Mouse (Mus musculus) midbrain, embryonic 13.5 days (tissue): ENCODE measurements around the gene F7. TPM values are rescaled to one million over a fixed set of nuclear protein-coding genes. Genes with fewer than 3 reads are reported as not detected.

ENCODE experiments used
- ATAC-seq: fragments of 200-750 bp; cut with Nextera tagmentation; 2 replicates; pipeline ENCODE4 v1.8.0; 2017; ENCODE audit warnings: mild to moderate bottlenecking, moderate TSS enrichment, moderate library complexity
- H3K27ac ChIP-seq: fragments of 300-500 bp; sonication (generic); 2 replicates; pipeline ENCODE4 v1.5.1; 2015; ENCODE audit warnings: inconsistent platforms, mild to moderate bottlenecking, moderate library complexity
- H3K27me3 ChIP-seq: fragments of 300-500 bp; sonication (generic); 2 replicates; pipeline ENCODE4 v1.6.1; 2015; ENCODE audit warnings: mild to moderate bottlenecking, inconsistent platforms
- H3K36me3 ChIP-seq: fragments of 300-500 bp; sonication (generic); 2 replicates; pipeline ENCODE4 v1.6.1; 2015; ENCODE audit warnings: mild to moderate bottlenecking, inconsistent platforms
- H3K4me1 ChIP-seq: fragments of 300-500 bp; sonication (generic); replicated peaks from 2 replicates; pipeline ENCODE4 v1.6.1; 2015; ENCODE audit warnings: inconsistent platforms
- H3K4me2 ChIP-seq: fragments of 300-500 bp; sonication (generic); replicated peaks from 2 replicates; pipeline ENCODE4 v1.6.1; 2015; ENCODE audit warnings: moderate library complexity, mild to moderate bottlenecking, inconsistent platforms
- H3K4me3 ChIP-seq: fragments of 300-500 bp; sonication (generic); replicated peaks from 2 replicates; pipeline ENCODE4 v1.5.1; 2015; ENCODE audit warnings: mild to moderate bottlenecking, inconsistent platforms
- H3K9ac ChIP-seq: fragments of 300-500 bp; sonication (generic); replicated peaks from 2 replicates; pipeline ENCODE4 v1.6.1; 2015; ENCODE audit warnings: mild to moderate bottlenecking, inconsistent platforms
- H3K9me3 ChIP-seq: fragments of 300-500 bp; sonication (generic); 2 replicates; pipeline ENCODE4 v1.6.1; 2016; ENCODE audit warnings: mild to moderate bottlenecking, inconsistent platforms
- WGBS: fragments of 180-500 bp; shearing (Covaris S2); methylation state at CpG from one replicate; pipeline ENCODE4 v1.1.7; 2015; 5-methylcytosine and 5-hydroxymethylcytosine counted together
- polyA plus RNA-seq: library from polyadenylated mRNA; unstranded; fragments of >200 nt; fragmentation: Nextera tagmentation; extraction: Ambion mirVana; gene quantifications from 2 replicates; pipeline ENCODE4 v1.2.1, GENCODE M21; 2015

The F7 gene
- 0.17 TPM in 1 of 2 replicates, not detected in the other for polyA plus RNA-seq

GRCm38 (mm10) chr8:13025487-13026224 is at the start of gene F7:
F7 (plus strand) TSS chr8:13026034.
- no peak within 1 kb of the TSS for H3K9ac ChIP-seq
- no peak for ATAC-seq
- 75% methylated on average over 10 of the region's 10 CpGs for WGBS
- no peak within 1 kb of the TSS for H3K4me2 ChIP-seq
- no peaks in the 10 kb centered on the region for H3K27me3 ChIP-seq
- no peaks in the 10 kb centered on the region for H3K9me3 ChIP-seq
- peaks cover 13% of the 10 kb centered on the region for H3K36me3 ChIP-seq
- no peak within 1 kb of the TSS for H3K4me3 ChIP-seq
- no peak within 1 kb of the TSS for H3K27ac ChIP-seq
- H3K4me1 ChIP-seq: no peaks in the 10 kb centered on the region

GRCm38 (mm10) chr8:12976290-12976689 is 49.5 kb upstream of the F7 start:
- H3K4me3 ChIP-seq: no peak overlapping the region
- peaks cover 86% of the 10 kb centered on the region for H3K36me3 ChIP-seq
- WGBS: 85% methylated on average over 11 of the region's 11 CpGs
- no peak overlapping the region for H3K4me2 ChIP-seq
- no peaks in the 10 kb centered on the region for H3K9me3 ChIP-seq
- no peaks in the 10 kb centered on the region for H3K27me3 ChIP-seq
- no peak overlapping the region for H3K27ac ChIP-seq
- H3K9ac ChIP-seq: no peak overlapping the region
- peaks cover 7% of the 10 kb centered on the region for H3K4me1 ChIP-seq
- no peak for ATAC-seq

GRCm38 (mm10) chr8:12976723-12977122 is 49.1 kb upstream of the F7 start:
- no peak overlapping the region for H3K4me3 ChIP-seq
- H3K4me2 ChIP-seq: no peak overlapping the region
- H3K36me3 ChIP-seq: peaks cover 90% of the 10 kb centered on the region
- peaks cover 3% of the 10 kb centered on the region for H3K4me1 ChIP-seq
- no peak for ATAC-seq
- H3K9me3 ChIP-seq: no peaks in the 10 kb centered on the region; the same call in 1 of the 2 replicates
- WGBS: 73% methylated on average over 5 of the region's 5 CpGs
- no peaks in the 10 kb centered on the region for H3K27me3 ChIP-seq
- H3K27ac ChIP-seq: no peak overlapping the region
- H3K9ac ChIP-seq: no peak overlapping the region

GRCm38 (mm10) chr8:12977325-12977724 is 48.5 kb upstream of the F7 start:
- Histone ChIP-seq H3K9me3 (peaks cover 3% of the 10 kb centered on the region; the same call in 1 of the 2 replicates), H3K4me2 (no peak overlapping the region), H3K27ac (no peak overlapping the region), H3K9ac (no peak overlapping the region), H3K36me3 (peaks cover 95% of the 10 kb centered on the region), H3K4me1 (no peaks in the 10 kb centered on the region; the same call in 1 of the 2 replicates), H3K27me3 (no peaks in the 10 kb centered on the region), H3K4me3 (no peak overlapping the region)
- ATAC-seq: no peak
- 88% methylated on average over 12 of the region's 12 CpGs for WGBS

GRCm38 (mm10) chr8:12978308-12978707 is 47.5 kb upstream of the F7 start:
- no peak overlapping the region for H3K4me2 ChIP-seq
- H3K4me1 ChIP-seq: no peaks in the 10 kb centered on the region; the same call in 1 of the 2 replicates
- ATAC-seq: no peak
- H3K27ac ChIP-seq: no peak overlapping the region
- H3K9ac ChIP-seq: no peak overlapping the region
- no peak overlapping the region for H3K4me3 ChIP-seq
- H3K36me3 ChIP-seq: peaks cover 94% of the 10 kb centered on the region
- WGBS: 59% methylated on average over 2 of the region's 2 CpGs
- H3K9me3 ChIP-seq: peaks cover 3% of the 10 kb centered on the region; the same call in 1 of the 2 replicates
- no peaks in the 10 kb centered on the region for H3K27me3 ChIP-seq

GRCm38 (mm10) chr8:12978726-12979125 is 47.1 kb upstream of the F7 start:
- peaks cover 93% of the 10 kb centered on the region for H3K36me3 ChIP-seq
- 31% methylated on average over 5 of the region's 5 CpGs for WGBS
- peak; percentile 40 for ATAC-seq
- H3K9me3 ChIP-seq: peaks cover 3% of the 10 kb centered on the region; the same call in 1 of the 2 replicates
- no peak overlapping the region for H3K4me3 ChIP-seq
- H3K27me3 ChIP-seq: no peaks in the 10 kb centered on the region
- H3K4me1 ChIP-seq: no peaks in the 10 kb centered on the region; the same call in 1 of the 2 replicates
- no peak overlapping the region for H3K27ac ChIP-seq
- no peak overlapping the region for H3K9ac ChIP-seq
- H3K4me2 ChIP-seq: no peak overlapping the region

- Histone ChIP-seq H3K27ac (no peak overlapping the region), H3K9me3 (peaks cover 3% of the 10 kb centered on the region; the same call in 1 of the 2 replicates), H3K4me3 (no peak overlapping the region), H3K36me3 (peaks cover 90% of the 10 kb centered on the region), H3K27me3 (no peaks in the 10 kb centered on the region), H3K4me1 (no peaks in the 10 kb centered on the region), H3K4me2 (no peak overlapping the region), H3K9ac (no peak overlapping the region)
- ATAC-seq: 0 out of 2 replicates have a peak, but pooled peaks have one; percentile 31
- 89% methylated on average over 18 of the region's 18 CpGs for WGBS
Observed at GRCm38 (mm10) chr8:12983681-12984467, 42.0 kb upstream of the F7 start.

GRCm38 (mm10) chr8:12984601-12985243 is 41.1 kb upstream of the F7 start:
- Histone ChIP-seq H3K4me2 (no peak overlapping the region), H3K4me3 (no peak overlapping the region), H3K9me3 (peaks cover 3% of the 10 kb centered on the region; the same call in 1 of the 2 replicates), H3K36me3 (peaks cover 89% of the 10 kb centered on the region), H3K9ac (no peak overlapping the region), H3K4me1 (no peaks in the 10 kb centered on the region), H3K27ac (no peak overlapping the region), H3K27me3 (no peaks in the 10 kb centered on the region)
- WGBS: 91% methylated on average over 17 of the region's 17 CpGs
- ATAC-seq: no peak

GRCm38 (mm10) chr8:12985259-12985658 is 40.6 kb upstream of the F7 start:
- Histone ChIP-seq H3K9ac (no peak overlapping the region), H3K27me3 (no peaks in the 10 kb centered on the region), H3K36me3 (peaks cover 92% of the 10 kb centered on the region), H3K4me1 (no peaks in the 10 kb centered on the region), H3K27ac (no peak overlapping the region), H3K9me3 (peaks cover 3% of the 10 kb centered on the region; the same call in 1 of the 2 replicates), H3K4me3 (no peak overlapping the region), H3K4me2 (no peak overlapping the region)
- 93% methylated on average over 13 of the region's 13 CpGs for WGBS
- no peak for ATAC-seq

GRCm38 (mm10) chr8:12987571-12987970 is 38.3 kb upstream of the F7 start:
- no peak for ATAC-seq
- 82% methylated on average over 8 of the region's 8 CpGs for WGBS
- Histone ChIP-seq H3K9me3 (no peaks in the 10 kb centered on the region), H3K9ac (no peak overlapping the region), H3K36me3 (peaks cover 87% of the 10 kb centered on the region), H3K4me2 (no peak overlapping the region), H3K27ac (no peak overlapping the region), H3K4me1 (no peaks in the 10 kb centered on the region), H3K27me3 (no peaks in the 10 kb centered on the region), H3K4me3 (no peak overlapping the region)

GRCm38 (mm10) chr8:12988722-12989430 is 37.0 kb upstream of the F7 start:
- WGBS: 84% methylated on average over 13 of the region's 13 CpGs
- H3K36me3 ChIP-seq: peaks cover 90% of the 10 kb centered on the region
- H3K4me1 ChIP-seq: no peaks in the 10 kb centered on the region

More at GRCm38 (mm10) chr8:12988722-12989430, 37.0 kb upstream of the F7 start:
- H3K27me3 ChIP-seq: no peaks in the 10 kb centered on the region
- no peak for ATAC-seq
- no peak overlapping the region for H3K4me3 ChIP-seq
- no peak overlapping the region for H3K27ac ChIP-seq
- no peak overlapping the region for H3K9ac ChIP-seq
- H3K4me2 ChIP-seq: no peak overlapping the region
- H3K9me3 ChIP-seq: no peaks in the 10 kb centered on the region
